Mouse (Mus musculus) lung, postnatal 0 days (tissue): ENCODE data around the gene Haus4. TPM values are rescaled to one million over a fixed set of nuclear protein-coding genes. Genes with fewer than 3 reads are reported as not detected.

ENCODE experiments used
- ATAC-seq: fragments of 200-750 bp; cut with Nextera tagmentation; 2 replicates; pipeline ENCODE4 v1.8.0; 2017; ENCODE audit warnings: moderate library complexity
- DNase-seq: peaks from one replicate; pipeline ENCODE4 v3.0.0-alpha.2; 2016; ENCODE audit warnings: low spot score
- H3K27ac ChIP-seq: fragments of 300-500 bp; sonication (generic); 2 replicates; pipeline ENCODE4 v1.5.1; 2014; ENCODE audit warnings: antibody characterized with exemption, mild to moderate bottlenecking, low read length, mixed read lengths
- H3K27me3 ChIP-seq: fragments of 300-500 bp; sonication (generic); replicated peaks from 2 replicates; pipeline ENCODE4 v1.6.1; 2014; ENCODE audit warnings: low read length, mixed read lengths; ENCODE audit not compliant: insufficient read depth
- H3K36me3 ChIP-seq: fragments of 300-500 bp; sonication (generic); 2 replicates; pipeline ENCODE4 v1.6.1; 2014; ENCODE audit warnings: low read length, mixed read lengths; ENCODE audit not compliant: insufficient read depth
- H3K4me1 ChIP-seq: fragments of 300-500 bp; sonication (generic); 2 replicates; pipeline ENCODE4 v1.6.1; 2014; ENCODE audit warnings: antibody characterized with exemption, low read depth, low read length, mixed read lengths; ENCODE audit not compliant: insufficient read depth
- H3K4me2 ChIP-seq: fragments of 300-500 bp; sonication (generic); replicated peaks from 2 replicates; pipeline ENCODE4 v1.6.1; 2014; ENCODE audit warnings: low read depth, mild to moderate bottlenecking, low read length, moderate library complexity, mixed read lengths
- H3K4me3 ChIP-seq: fragments of 300-500 bp; sonication (generic); 2 replicates; pipeline ENCODE4 v1.5.1; 2014; ENCODE audit warnings: low read depth, low read length
- H3K9ac ChIP-seq: fragments of 300-500 bp; sonication (generic); replicated peaks from 2 replicates; pipeline ENCODE4 v1.6.1; 2014; ENCODE audit warnings: low read depth, mild to moderate bottlenecking
- H3K9me3 ChIP-seq: fragments of 300-500 bp; sonication (generic); 2 replicates; pipeline ENCODE4 v1.6.1; 2016; ENCODE audit warnings: low read length, mixed read lengths
- CTCF ChIP-seq: IDR thresholded peaks from 2 replicates; pipeline ENCODE4 v1.5.1; 2016; ENCODE audit warnings: antibody characterized with exemption, mild to moderate bottlenecking
- EP300 ChIP-seq: IDR thresholded peaks from 2 replicates; pipeline ENCODE4 v1.6.1; 2016; ENCODE audit warnings: antibody characterized with exemption, mild to moderate bottlenecking, control low read depth
- WGBS: fragments of 180-500 bp; shearing (Covaris S2); extraction: QIAGEN DNeasy Blood & Tissue Kit; methylation state at CpG from one replicate; pipeline ENCODE4 v1.1.7; 2014; 5-methylcytosine and 5-hydroxymethylcytosine counted together
- polyA plus RNA-seq: library from polyadenylated mRNA; unstranded; fragments of >200 nt; fragmentation: Nextera tagmentation; extraction: Ambion mirVana; gene quantifications from 2 replicates; pipeline ENCODE4 v1.2.1, GENCODE M21; 2015

The Haus4 gene
- polyA plus RNA-seq, 1 experiment from 2014 or later: 24.2 TPM

- TF ChIP-seq CTCF (no peak), EP300 (no peak)
- 66% methylated on average over 28 of the region's 28 CpGs for WGBS
- no peak overlapping the region for H3K27ac ChIP-seq
- no peak overlapping the region for H3K4me3 ChIP-seq
- no peaks in the 10 kb centered on the region for H3K4me1 ChIP-seq
- no peak overlapping the region for H3K4me2 ChIP-seq
- DNase-seq: no peak
- H3K36me3 ChIP-seq: peaks cover 4% of the 10 kb centered on the region; the same call in 1 of the 2 replicates
- H3K27me3 ChIP-seq: no peaks in the 10 kb centered on the region
- H3K9me3 ChIP-seq: no peaks in the 10 kb centered on the region
- ATAC-seq: no peak
- no peak overlapping the region for H3K9ac ChIP-seq
These were observed 40.4 kb upstream of the Haus4 start for GRCm38 (mm10) chr14:54594631-54595414.

GRCm38 (mm10) chr14:54594055-54594454, 39.6 kb upstream of the Haus4 start:
- no peak overlapping the region for H3K9ac ChIP-seq
- no peaks in the 10 kb centered on the region for H3K27me3 ChIP-seq
- H3K4me3 ChIP-seq: no peak overlapping the region
- H3K27ac ChIP-seq: no peak overlapping the region
- no peaks in the 10 kb centered on the region for H3K9me3 ChIP-seq
- 90% methylated on average over 3 of the region's 3 CpGs for WGBS
- no peak for ATAC-seq
- H3K4me2 ChIP-seq: no peak overlapping the region
- H3K4me1 ChIP-seq: no peaks in the 10 kb centered on the region
- no peak for DNase-seq
- TF ChIP-seq EP300: no peak
- TF ChIP-seq CTCF: peak; percentile 46
- H3K36me3 ChIP-seq: peaks cover 4% of the 10 kb centered on the region; the same call in 1 of the 2 replicates

- DNase-seq: no peak
- 51% methylated on average over 10 of the region's 10 CpGs for WGBS
These were observed 38.0 kb upstream of the Haus4 start for GRCm38 (mm10) chr14:54592319-54592934.

GRCm38 (mm10) chr14:54591056-54591455, 36.6 kb upstream of the Haus4 start:
- no peaks in the 10 kb centered on the region for H3K9me3 ChIP-seq
- H3K4me1 ChIP-seq: no peaks in the 10 kb centered on the region
- no peak overlapping the region for H3K9ac ChIP-seq
- no peaks in the 10 kb centered on the region for H3K27me3 ChIP-seq
- no peak for DNase-seq
- no peak overlapping the region for H3K4me2 ChIP-seq
- no peak for ATAC-seq
- 91% methylated on average over 16 of the region's 16 CpGs for WGBS
- H3K4me3 ChIP-seq: no peak overlapping the region
- H3K27ac ChIP-seq: no peak overlapping the region
- no peak for TF ChIP-seq CTCF
- TF ChIP-seq EP300: no peak
- peaks cover 4% of the 10 kb centered on the region; the same call in 1 of the 2 replicates for H3K36me3 ChIP-seq

More at GRCm38 (mm10) chr14:54592319-54592934, 38.0 kb upstream of the Haus4 start:
- Histone ChIP-seq H3K9ac (no peak overlapping the region), H3K27me3 (no peaks in the 10 kb centered on the region), H3K4me2 (no peak overlapping the region), H3K4me3 (no peak overlapping the region), H3K36me3 (peaks cover 4% of the 10 kb centered on the region; the same call in 1 of the 2 replicates), H3K4me1 (no peaks in the 10 kb centered on the region), H3K9me3 (no peaks in the 10 kb centered on the region), H3K27ac (peak overlapping the region; percentile 9; the same call in 1 of the 2 replicates)
- no peak for TF ChIP-seq EP300
- no peak for TF ChIP-seq CTCF
- no peak for ATAC-seq

- DNase-seq (peak; percentile 83), ATAC-seq (peak; percentile 78)
- Histone ChIP-seq H3K27ac (no peak overlapping the region), H3K36me3 (no peaks in the 10 kb centered on the region), H3K4me3 (no peak overlapping the region), H3K9me3 (no peaks in the 10 kb centered on the region), H3K9ac (no peak overlapping the region), H3K27me3 (no peaks in the 10 kb centered on the region), H3K4me2 (no peak overlapping the region), H3K4me1 (no peaks in the 10 kb centered on the region)
- TF ChIP-seq CTCF (peak; percentile 84), EP300 (no peak)
- 34% methylated on average over 7 of the region's 7 CpGs for WGBS
These were observed 29.4 kb upstream of the Haus4 start for GRCm38 (mm10) chr14:54583681-54584338.

GRCm38 (mm10) chr14:54582536-54582935, 28.1 kb upstream of the Haus4 start:
- no peak overlapping the region for H3K9ac ChIP-seq
- H3K9me3 ChIP-seq: no peaks in the 10 kb centered on the region
- no peak overlapping the region for H3K4me3 ChIP-seq
- H3K27ac ChIP-seq: no peak overlapping the region
- no peaks in the 10 kb centered on the region for H3K4me1 ChIP-seq
- DNase-seq (no peak), ATAC-seq (no peak)
- no peaks in the 10 kb centered on the region for H3K27me3 ChIP-seq
- H3K36me3 ChIP-seq: no peaks in the 10 kb centered on the region
- WGBS: 90% methylated on average over 9 of the region's 9 CpGs
- H3K4me2 ChIP-seq: no peak overlapping the region
- TF ChIP-seq CTCF (no peak), EP300 (no peak)
